Mouse (Mus musculus): ENCODE results near the gene Thada. TPM values are rescaled to one million over a fixed set of nuclear protein-coding genes. Genes with fewer than 3 reads are reported as not detected.

Thada gene
- polyA plus RNA-seq, 1 experiment from 2014 or later: 10.3 TPM

DNA sequence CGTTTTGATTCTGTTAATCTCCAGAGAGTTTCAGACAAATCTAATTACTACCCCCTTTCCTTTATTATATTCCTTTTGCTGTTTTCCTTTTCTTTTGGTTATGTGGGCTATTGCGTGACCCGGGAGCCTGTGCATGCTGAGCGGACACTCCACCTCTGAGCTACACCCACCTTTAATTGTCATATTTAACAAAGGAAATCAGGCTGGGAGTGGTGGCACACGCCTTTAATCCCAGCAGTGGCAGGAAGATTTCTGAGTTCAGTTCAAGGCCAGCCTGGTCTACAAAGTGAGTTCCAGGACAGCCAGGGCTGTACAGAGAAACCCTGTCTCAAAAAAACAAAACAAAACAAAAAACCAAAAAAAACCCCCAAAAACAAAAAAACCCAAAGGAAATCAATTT is 31.0 kb upstream of the Thada start:
- no peak for DNase-seq (ENCODE audit: low spot score)
- Histone ChIP-seq H3K4me3 (no peak overlapping the region), H3K27ac (replicated peaks) (no peak overlapping the region), H3K27me3 (ENCODE audit: low read depth, poor library complexity, severe bottlenecking) (no peaks in the 10 kb centered on the region), H3K4me1 (peaks cover 20% of the 10 kb centered on the region), H3K9me3 (replicated peaks) (no peaks in the 10 kb centered on the region), H3K36me3 (no peaks in the 10 kb centered on the region)
- 91% methylated on average over 5 of the region's 5 CpGs for WGBS

DNA sequence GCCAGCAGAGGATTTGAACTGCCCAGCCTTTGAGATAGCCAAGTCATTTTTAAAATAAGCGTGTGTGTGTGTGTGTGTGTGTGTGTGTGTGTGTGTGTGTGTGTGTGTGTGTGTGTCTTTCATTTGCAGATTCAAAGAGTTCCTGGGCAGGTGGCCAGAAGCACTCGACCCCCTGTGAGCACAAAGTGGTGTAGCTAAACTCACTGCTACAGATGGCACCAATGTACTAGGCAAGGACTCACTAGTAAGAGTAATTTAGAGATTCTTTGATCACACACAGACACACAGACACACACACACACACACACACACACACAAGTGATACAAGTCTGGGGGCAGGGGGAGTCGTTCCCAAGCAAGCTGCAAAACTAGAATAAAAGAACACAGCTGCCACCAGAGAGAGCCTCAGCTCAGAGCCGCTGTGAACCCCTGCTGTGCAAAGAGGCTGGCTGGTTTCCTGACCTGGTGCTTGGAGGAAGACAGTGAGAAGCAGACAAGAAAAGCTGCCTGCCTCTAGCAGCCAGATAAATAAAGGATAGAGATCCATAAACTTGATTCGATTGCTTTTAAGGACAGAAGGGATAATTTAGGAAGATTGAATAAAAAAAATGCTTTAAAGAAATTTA is 26.4 kb upstream of the Thada start:
- no peak overlapping the region for H3K4me3 ChIP-seq
- no peak overlapping the region for H3K27ac ChIP-seq (replicated peaks)
- H3K27me3 ChIP-seq (ENCODE audit: low read depth, poor library complexity, severe bottlenecking): no peaks in the 10 kb centered on the region
- no peaks in the 10 kb centered on the region for H3K36me3 ChIP-seq
- no peaks in the 10 kb centered on the region for H3K9me3 ChIP-seq (replicated peaks)
- H3K4me1 ChIP-seq: 0 out of 2 replicates have a peak, but pooled peaks cover 5% of the 10 kb centered on the region
- WGBS: 34% methylated on average over 5 of the region's 5 CpGs
- DNase-seq (ENCODE audit: low spot score): no peak

DNA sequence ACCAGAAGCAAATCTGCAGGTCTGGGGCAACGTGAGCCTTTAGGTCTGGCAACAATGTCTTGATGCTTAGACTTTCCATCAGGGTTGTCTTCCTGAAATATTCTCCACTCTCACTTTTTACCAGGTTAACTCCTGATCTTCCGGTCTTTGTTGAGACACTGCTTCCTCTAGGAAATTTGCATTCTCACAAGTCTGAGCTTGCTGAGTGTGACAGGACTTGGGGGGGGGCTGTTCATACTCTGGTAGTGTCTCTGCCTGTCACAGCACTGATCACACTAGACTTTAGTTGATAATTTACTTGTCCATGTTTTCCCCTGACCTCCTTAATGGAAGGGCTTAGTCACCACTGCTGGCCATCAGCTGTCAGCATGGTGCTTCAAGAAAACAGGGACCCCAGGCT is 21.4 kb upstream of the Thada start:
- Histone ChIP-seq H3K9me3 (replicated peaks) (no peaks in the 10 kb centered on the region), H3K27ac (replicated peaks) (no peak overlapping the region), H3K4me1 (0 out of 2 replicates have a peak, but pooled peaks cover 2% of the 10 kb centered on the region), H3K4me3 (no peak overlapping the region), H3K27me3 (ENCODE audit: low read depth, poor library complexity, severe bottlenecking) (no peaks in the 10 kb centered on the region; the same call in 1 of the 2 replicates), H3K36me3 (no peaks in the 10 kb centered on the region)
- 83% methylated on average over 2 of the region's 2 CpGs for WGBS
- no peak for DNase-seq (ENCODE audit: low spot score)

DNA sequence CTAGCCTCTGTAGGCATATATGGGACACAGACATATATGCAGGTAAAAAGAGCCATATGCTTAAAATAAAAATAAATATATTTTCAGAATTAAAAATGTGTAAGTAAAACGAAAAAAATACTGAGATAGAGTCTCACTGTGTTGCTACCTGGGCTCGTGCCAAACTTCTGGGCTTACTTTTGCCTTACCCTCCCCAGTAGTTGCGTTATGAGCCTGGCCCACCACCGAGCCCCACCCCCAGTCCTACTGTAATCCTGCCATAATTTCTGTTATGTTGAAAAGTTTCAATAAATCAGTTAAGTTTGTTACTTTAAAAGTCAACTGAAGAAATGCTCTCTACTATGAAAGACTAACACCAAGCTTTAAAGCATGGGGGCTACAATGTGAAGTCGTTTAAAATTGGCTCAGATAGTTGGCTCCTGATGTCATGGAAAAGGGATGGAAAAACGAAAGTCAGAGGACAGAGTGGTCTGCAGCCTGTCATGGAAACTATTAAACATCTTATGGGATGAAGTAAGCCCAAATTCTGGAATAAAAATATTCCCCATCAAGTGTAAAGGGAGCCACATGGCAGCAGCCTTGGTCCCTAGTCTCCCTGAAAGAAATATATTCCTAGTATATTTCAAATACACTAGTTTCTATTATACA is 17.8 kb upstream of the Thada start:
- Histone ChIP-seq H3K9me3 (replicated peaks) (no peaks in the 10 kb centered on the region), H3K4me1 (peaks cover 20% of the 10 kb centered on the region), H3K36me3 (no peaks in the 10 kb centered on the region), H3K27ac (replicated peaks) (no peak overlapping the region), H3K27me3 (ENCODE audit: low read depth, poor library complexity, severe bottlenecking) (no peaks in the 10 kb centered on the region; the same call in 1 of the 2 replicates), H3K4me3 (no peak overlapping the region)
- no peak for DNase-seq (ENCODE audit: low spot score)
- 85% methylated on average over 6 of the region's 6 CpGs for WGBS

DNA sequence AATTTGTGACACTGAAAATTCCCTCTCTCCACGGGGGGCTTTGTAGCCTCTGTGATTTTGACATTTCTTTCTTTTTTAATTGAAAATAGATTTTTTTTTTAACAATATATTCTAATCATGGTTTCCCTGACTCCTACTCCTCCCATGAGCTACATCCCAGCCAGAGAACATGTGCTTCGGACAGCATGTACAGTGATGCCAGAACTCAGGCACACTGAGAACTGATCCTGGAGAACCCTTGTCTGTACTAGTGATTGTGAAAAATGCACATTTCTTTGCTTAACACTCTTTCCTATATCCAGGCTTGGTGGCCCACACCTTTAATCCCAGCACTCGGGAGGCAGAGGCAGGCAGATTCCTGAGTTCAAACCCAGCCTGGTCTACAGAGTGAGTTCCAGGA is 16.8 kb upstream of the Thada start:
- Histone ChIP-seq H3K27me3 (ENCODE audit: low read depth, poor library complexity, severe bottlenecking) (no peaks in the 10 kb centered on the region; the same call in 1 of the 2 replicates), H3K36me3 (no peaks in the 10 kb centered on the region), H3K4me3 (no peak overlapping the region), H3K9me3 (replicated peaks) (no peaks in the 10 kb centered on the region), H3K27ac (replicated peaks) (no peak overlapping the region), H3K4me1 (peaks cover 20% of the 10 kb centered on the region)
- WGBS: 89% methylated on average over 3 of the region's 3 CpGs
- DNase-seq (ENCODE audit: low spot score): no peak

DNA sequence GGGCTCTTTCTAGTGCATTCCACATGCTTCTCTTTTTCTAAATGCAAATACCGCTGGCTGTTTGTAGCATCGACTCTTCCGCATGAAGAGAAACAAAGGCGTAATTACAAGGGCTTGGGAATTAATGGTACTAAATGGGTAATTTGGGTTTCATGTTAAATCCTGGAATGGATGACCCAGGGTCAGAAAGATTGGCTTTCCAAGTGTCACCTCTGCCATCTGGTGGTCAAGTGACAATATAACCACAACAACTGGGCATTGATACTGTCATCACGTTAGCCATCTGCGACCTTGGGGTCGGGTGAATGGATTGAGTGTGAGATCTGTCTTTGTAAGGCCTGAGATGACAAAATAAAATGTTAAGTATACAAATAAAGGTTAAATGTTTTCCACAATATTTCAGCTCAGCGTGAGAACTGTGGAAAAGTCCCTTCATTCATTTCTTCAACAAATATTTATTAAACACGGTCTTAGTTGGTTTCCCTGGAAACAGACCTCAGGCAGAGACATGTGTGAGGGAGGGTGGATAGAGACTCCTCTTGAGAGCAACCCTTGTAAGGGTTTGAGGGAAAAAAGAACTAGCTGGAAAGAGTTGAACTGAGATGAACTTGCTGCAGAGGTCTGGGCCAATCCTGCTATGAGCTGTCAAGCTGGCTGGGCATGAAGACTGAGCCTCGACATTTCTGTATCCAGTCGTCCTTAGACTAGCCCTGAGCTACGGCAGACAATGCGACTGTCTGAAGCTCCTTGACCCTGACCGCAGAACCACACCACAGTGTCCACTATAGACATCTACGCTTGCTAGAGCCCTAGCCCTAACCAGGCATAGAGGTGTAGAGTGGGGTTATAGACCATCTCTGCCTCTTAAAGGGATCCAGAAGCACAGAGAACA is 14.7 kb upstream of the Thada start:
- no peaks in the 10 kb centered on the region; the same call in 1 of the 2 replicates for H3K27me3 ChIP-seq (ENCODE audit: low read depth, poor library complexity, severe bottlenecking)
- peaks cover 20% of the 10 kb centered on the region for H3K4me1 ChIP-seq
- 51% methylated on average over 15 of the region's 15 CpGs for WGBS
- peak; percentile 45 for DNase-seq (ENCODE audit: low spot score)
- no peaks in the 10 kb centered on the region for H3K9me3 ChIP-seq (replicated peaks)
- H3K4me3 ChIP-seq: no peak overlapping the region
- no peaks in the 10 kb centered on the region for H3K36me3 ChIP-seq
- peak overlapping the region; percentile 35 for H3K27ac ChIP-seq (replicated peaks)

DNA sequence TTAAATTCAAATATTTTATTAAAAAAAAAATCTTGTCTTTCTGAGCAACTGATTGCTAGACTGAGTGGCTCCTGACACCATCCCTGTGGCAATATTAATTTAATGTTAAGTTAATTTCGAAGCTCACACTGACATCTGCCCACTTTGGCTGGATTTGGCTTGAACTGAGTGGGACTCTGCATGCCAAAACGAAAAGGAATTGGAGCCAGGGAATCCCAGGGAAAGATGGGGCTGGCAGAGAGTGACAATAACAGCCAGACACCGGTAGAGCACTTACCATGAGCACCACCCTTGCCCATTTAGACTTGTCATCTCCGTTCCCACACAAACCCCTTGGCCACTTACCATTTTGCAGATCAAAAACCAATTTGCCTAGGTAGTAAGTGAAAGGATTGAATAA is 12.3 kb upstream of the Thada start:
- Histone ChIP-seq H3K36me3 (no peaks in the 10 kb centered on the region), H3K4me1 (peaks cover 20% of the 10 kb centered on the region), H3K4me3 (no peak overlapping the region), H3K27me3 (ENCODE audit: low read depth, poor library complexity, severe bottlenecking) (no peaks in the 10 kb centered on the region; the same call in 1 of the 2 replicates), H3K27ac (replicated peaks) (no peak overlapping the region), H3K9me3 (replicated peaks) (no peaks in the 10 kb centered on the region)
- 83% methylated on average over 4 of the region's 4 CpGs for WGBS
- no peak for DNase-seq (ENCODE audit: low spot score)

DNA sequence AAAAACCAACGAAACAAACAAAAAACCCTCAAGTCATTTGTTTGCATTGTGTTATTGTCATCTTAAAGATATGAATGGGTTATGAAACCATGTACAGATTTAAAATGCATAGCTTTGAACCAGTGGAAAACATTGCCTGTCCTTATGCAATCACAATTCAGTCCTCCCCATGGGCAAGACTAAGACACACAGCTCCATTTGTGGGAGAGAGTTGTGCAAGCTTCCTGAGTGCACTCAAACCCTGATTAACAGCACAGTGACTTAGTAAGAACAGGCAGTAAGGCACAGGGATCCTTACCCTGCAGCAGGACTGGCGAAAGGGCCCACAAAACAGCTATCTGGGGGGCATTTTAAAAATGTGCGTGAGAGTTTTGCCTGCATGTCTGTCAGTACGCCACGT is 11.2 kb upstream of the Thada start:
- no peaks in the 10 kb centered on the region for H3K36me3 ChIP-seq
- 92% methylated on average over 5 of the region's 5 CpGs for WGBS
- no peak overlapping the region for H3K27ac ChIP-seq (replicated peaks)
- H3K9me3 ChIP-seq (replicated peaks): no peaks in the 10 kb centered on the region
- no peaks in the 10 kb centered on the region for H3K27me3 ChIP-seq (ENCODE audit: low read depth, poor library complexity, severe bottlenecking)
- no peak for DNase-seq (ENCODE audit: low spot score)
- H3K4me1 ChIP-seq: peaks cover 20% of the 10 kb centered on the region
- H3K4me3 ChIP-seq: no peak overlapping the region

DNA sequence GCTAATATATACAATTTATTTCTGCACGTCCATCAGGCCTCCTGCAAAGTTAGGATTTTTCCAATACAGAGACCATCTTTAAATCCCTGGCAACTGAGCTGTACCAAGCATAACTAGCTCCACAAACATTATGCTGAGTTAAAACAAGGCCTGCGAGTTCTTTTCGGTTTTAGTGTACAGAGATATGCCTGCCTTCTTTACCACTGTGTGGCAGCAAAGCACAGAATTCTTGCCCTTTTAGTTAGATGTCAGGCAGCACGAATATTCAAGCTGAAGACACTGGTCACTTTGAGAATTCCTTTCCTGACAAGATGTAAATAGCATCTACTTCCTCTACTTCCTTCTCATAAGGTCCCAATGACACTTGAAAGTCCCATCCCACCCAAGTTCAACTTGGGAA is 8.3 kb upstream of the Thada start:
- DNase-seq (ENCODE audit: low spot score): no peak

DNA sequence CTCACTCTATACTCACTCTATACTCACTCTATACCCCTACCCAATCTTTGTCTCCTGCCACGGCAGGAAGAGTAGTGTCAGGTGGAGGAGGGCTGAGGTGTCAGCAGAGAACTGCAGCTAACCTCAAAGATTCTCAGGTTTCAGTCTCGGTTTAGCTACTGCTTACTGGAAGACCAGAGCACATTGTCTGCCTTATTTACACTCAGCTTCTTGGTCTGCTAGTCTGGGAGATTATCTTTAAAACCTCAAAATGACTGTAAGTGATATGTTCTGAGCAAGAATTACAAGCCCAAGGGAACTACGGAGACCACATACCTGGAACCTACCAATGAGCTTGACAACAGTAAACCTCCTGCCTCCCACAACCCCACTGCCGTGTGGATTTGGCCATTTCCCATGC is 31.0 kb downstream of the Thada start:
- Histone ChIP-seq H3K4me3 (no peak overlapping the region), H3K4me1 (no peaks in the 10 kb centered on the region), H3K9me3 (replicated peaks) (no peaks in the 10 kb centered on the region), H3K36me3 (peaks cover 99% of the 10 kb centered on the region), H3K27me3 (ENCODE audit: low read depth, poor library complexity, severe bottlenecking) (no peaks in the 10 kb centered on the region), H3K27ac (replicated peaks) (no peak overlapping the region)
- DNase-seq (ENCODE audit: low spot score): no peak
- 93% methylated on average over 4 of the region's 4 CpGs for WGBS

More for the DNA sequence above, 8.3 kb upstream of the Thada start:
- Histone ChIP-seq H3K4me1 (no peaks in the 10 kb centered on the region), H3K36me3 (no peaks in the 10 kb centered on the region), H3K4me3 (no peak overlapping the region), H3K27me3 (ENCODE audit: low read depth, poor library complexity, severe bottlenecking) (no peaks in the 10 kb centered on the region), H3K27ac (replicated peaks) (no peak overlapping the region), H3K9me3 (replicated peaks) (no peaks in the 10 kb centered on the region)
- 66% methylated on average over 4 of the region's 4 CpGs for WGBS

DNA sequence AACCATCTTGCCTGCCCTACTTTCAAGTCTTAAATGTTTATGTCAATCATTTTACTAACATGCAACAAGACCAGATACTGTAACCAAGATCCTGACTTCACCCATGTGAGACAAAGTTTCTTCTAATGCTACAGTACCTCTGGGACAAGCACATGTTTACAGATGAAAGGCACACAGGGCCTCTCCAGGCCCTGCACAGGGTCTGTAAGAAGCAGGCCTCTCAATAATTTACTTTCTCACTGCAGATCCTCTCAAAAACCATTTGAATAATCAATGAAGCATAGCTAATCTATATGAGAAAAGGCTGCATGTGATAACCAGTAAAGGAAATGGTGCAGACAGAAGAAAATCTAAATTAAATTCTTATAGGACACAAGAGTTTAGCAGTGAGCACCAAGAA is 31.8 kb downstream of the Thada start:
- Histone ChIP-seq H3K27me3 (ENCODE audit: low read depth, poor library complexity, severe bottlenecking) (no peaks in the 10 kb centered on the region), H3K4me1 (no peaks in the 10 kb centered on the region), H3K27ac (replicated peaks) (no peak overlapping the region), H3K4me3 (no peak overlapping the region), H3K36me3 (peaks cover 99% of the 10 kb centered on the region), H3K9me3 (replicated peaks) (no peaks in the 10 kb centered on the region)
- DNase-seq (ENCODE audit: low spot score): no peak

DNA sequence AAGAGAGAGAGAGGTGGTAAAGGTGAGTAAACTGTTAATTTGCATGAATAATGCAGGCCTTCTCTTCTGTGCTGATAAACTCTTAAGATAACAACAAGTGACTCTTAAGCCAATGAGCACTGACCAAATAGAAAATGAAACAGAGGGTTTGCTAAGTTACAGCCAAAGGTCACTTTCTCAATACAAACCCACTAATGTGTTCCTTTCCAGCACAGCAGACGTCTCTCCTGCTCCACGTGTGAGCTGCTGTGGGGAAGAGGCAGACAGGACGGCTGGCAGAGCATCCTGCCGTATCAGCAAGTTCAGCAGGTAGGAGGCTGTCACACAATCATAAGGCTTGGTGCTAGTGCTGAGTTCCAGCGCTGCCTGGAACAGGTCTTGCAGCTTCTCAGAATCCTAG is 34.0 kb downstream of the Thada start:
- Histone ChIP-seq H3K36me3 (peaks cover 94% of the 10 kb centered on the region), H3K27me3 (ENCODE audit: low read depth, poor library complexity, severe bottlenecking) (no peaks in the 10 kb centered on the region), H3K27ac (replicated peaks) (no peak overlapping the region), H3K9me3 (replicated peaks) (no peaks in the 10 kb centered on the region), H3K4me3 (no peak overlapping the region), H3K4me1 (no peaks in the 10 kb centered on the region)
- DNase-seq (ENCODE audit: low spot score): no peak
- WGBS: 87% methylated on average over 5 of the region's 5 CpGs

DNA sequence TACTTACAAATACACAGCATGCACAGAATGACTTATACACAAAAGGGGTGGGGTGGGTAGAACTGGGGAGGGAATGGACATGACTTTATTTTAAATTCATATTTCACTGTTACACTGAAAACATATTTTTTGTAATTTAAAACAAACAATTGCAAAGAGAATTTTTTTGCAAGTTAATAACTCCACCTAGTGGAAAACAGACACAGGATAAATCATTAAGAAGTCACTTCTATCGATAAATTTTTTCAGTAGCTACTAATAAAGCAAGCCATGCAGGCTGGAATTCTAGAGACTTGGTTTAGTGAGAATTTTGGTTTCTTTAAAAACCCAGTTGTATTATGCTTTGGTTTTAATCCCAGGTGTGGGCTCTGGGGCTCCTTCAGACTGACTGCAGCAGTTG is 41.7 kb downstream of the Thada start:
- H3K4me3 ChIP-seq: no peak overlapping the region
- H3K36me3 ChIP-seq: peaks cover 84% of the 10 kb centered on the region
- no peaks in the 10 kb centered on the region for H3K9me3 ChIP-seq (replicated peaks)
- peaks cover 5% of the 10 kb centered on the region; the same call in 1 of the 2 replicates for H3K4me1 ChIP-seq
- H3K27me3 ChIP-seq (ENCODE audit: low read depth, poor library complexity, severe bottlenecking): no peaks in the 10 kb centered on the region
- no peak for DNase-seq (ENCODE audit: low spot score)
- 97% methylated on average over 1 of the region's 1 CpGs for WGBS
- H3K27ac ChIP-seq (replicated peaks): no peak overlapping the region
